Mouse (Mus musculus) ovary, postnatal 14 days (tissue): Measurements from ENCODE around the gene Acap2.

Experiments
- DNase-seq: peaks from one replicate; pipeline ENCODE4 v3.0.0; 2022; ENCODE audit warnings: low spot score

Gene Acap2

DNA sequence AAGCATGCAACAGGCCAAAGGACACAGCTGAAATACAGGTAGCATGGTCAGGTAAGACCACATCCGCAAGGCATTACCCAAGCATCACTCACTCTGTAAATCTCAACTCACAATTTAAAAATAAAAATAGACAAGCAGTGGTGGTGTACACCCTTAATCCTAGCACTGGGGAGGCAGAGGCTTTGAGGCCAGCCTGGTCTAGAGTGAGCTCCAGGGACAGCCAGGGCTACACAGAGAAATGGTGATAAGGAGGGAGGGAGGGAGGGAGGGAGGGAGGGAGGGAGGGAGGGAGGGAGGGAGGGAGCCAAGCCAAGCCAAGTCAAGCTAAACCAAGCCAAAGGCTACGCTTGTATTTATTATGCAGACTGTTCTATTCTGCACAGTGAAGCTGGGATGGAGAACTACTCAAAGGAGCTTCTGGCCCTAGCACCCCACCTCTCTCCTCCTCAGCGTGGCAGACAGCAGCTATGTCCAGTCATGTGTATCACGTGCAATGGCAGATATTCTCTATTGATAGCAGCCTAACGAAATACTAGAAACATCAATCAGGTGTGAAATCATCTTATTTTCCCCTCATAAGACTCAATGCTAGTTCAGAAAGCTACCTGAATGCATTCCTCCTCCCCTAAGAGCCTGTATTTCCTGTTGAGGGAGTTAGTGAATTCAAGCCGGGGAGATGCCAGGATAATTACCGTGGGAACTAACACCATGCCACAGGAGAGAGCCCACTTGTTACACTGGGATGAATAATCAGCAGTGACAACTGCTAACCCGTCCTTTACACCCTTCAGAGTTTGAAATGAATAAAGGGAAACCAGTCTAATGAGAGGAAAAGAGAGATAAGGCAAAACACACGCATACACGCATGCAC is 33.8 kb downstream of the Acap2 start:
- DNase-seq = no peak

DNA sequence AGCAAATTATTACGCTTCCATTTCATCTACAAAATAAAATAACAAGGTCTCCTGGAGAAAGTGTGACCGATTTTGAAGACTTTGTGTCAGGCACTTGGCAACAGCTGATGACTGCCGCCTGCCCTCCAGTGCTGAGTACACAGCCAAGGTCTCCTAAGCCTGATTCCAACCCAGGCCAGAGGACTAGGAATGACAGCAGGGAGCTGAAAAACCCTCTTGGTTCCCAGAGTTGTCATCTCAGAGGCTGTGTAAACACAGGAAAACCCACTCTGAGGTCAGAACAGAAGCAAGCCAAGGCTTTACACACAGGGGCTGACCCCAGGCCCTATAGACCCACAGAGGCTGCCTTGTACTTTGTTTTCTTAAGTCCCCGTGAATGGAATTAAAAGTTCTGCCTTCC is 35.1 kb downstream of the Acap2 start:
- no peak for DNase-seq

DNA sequence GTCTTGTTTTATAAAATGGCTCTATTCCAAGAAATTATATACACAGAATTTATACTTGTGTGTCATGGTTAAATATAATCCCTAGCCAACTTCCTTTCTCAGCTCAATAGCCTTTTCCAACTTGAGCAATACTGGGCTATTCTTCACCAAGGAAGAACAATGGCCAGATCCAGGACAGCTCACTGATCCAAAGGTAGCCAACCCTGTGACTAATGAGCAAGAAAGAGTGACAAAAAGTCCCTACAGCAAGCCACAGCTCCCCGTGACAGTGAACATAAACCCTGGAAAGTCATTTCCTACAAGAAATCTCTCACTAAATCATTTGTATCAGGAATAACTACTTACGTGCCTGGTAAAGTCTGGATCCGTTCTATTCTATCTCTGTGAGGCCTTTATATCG is 35.6 kb downstream of the Acap2 start:
- DNase-seq = no peak

DNA sequence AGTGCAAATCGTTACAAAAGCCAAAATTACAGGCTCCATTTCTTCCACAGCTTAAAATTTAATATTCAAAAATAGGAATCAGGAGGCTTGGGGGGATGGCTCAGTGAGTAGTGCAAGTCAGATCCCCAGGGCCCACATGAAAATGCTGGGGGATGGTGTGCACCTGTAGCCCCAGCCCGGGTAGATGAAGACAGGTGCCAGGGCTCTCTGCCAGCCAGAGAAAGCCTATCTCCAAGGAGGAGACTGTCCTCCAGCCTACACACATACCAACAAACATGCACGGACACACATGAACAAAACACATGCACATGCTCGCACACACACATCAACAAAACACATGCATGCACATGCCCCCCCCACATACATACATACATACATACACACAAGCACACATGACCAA is 36.9 kb downstream of the Acap2 start:
- no peak for DNase-seq

DNA sequence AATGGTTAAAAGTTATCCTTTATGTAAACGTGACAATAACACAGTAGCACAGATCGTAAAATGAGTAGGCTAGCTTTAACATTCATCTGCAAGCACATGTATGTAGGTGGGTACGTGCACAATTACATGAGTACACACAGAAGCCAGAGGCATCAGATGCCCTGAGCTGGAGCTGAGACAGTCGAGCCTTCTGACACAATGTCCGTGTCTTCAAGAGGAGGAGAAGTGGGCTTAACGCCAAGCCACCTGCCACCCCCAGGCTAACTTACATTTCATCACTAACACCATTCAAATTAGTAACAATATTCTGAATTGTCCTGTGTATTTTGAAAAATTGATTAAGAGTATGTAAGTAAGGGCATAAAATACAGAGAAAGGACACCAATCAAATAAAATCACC is 40.6 kb downstream of the Acap2 start:
- no peak for DNase-seq

DNA sequence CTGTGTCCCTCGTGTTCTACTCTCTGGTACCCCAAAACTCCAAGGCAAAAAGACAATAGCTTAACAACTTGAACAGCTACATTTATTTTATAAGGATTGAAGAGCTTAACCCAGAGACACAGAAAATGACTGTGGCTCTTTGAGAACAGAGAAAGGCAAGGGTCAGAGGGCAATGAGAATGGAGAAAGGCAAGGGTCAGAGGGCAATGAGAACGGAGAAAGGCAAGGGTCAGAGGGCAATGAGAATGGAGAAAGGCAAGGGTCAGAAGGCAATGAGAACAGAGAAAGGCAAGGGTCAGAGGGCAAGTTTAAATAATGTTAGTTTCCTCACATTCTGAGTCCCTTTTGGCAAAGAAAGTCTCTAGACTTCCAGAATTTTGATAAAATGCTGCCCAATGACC is 41.6 kb downstream of the Acap2 start:
- no peak for DNase-seq

DNA sequence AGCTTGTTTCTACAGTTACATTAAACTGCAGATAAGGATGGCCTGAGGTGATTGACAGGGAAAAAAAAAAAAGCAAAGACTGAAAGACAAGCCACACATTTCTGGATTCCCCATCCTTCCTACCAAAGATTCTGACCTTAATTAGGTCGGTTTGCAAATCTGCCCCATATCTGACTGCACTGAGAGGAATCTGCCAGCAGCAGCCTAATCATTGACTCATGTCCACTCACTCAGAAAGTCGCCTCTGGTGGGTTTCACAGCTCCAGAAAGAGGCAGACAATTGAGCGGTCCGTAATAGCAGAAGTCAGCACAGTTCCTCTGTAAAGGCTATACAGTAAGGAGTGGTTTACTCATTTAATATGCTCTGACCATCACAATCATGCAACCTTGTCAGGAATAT is 51.2 kb downstream of the Acap2 start:
- DNase-seq = no peak

DNA sequence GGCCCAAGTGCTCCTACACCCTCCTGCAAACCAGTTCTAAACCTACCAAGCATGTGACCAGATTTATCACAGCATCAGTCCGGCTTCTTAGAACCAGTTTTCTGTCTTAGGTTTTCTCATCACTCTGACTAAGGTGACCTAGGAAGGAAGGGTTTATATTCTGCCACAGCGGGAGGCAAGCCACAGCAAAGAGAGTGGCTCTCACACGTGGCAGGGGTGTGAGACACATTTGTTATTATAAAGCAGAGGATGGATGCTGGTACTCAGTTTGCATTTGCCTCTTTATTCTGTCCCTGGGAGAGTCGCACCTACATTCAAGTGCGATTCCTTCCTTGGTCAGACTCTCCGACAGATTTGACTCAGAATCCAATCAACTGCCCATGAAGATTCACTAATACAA is 52.2 kb downstream of the Acap2 start:
- no peak for DNase-seq

DNA sequence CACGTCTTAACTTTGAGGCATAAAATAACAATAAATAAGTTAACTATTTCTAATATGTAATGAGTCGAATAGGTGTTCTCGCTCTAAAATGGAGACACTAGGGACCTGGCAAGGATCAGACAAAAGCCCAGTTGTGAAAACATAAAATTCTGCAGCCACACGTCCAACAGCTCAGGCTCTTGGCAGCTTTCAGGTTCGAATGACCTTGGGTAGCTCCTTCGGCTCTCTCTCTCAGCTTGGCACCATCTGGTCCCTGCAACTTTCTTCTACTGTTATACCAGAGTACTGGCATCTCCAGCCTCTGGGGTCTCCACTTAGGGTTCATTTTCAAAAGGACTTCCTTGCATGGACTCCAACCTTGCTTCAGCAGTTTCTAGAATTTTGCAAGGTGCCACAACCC is 53.3 kb downstream of the Acap2 start:
- no peak for DNase-seq

DNA sequence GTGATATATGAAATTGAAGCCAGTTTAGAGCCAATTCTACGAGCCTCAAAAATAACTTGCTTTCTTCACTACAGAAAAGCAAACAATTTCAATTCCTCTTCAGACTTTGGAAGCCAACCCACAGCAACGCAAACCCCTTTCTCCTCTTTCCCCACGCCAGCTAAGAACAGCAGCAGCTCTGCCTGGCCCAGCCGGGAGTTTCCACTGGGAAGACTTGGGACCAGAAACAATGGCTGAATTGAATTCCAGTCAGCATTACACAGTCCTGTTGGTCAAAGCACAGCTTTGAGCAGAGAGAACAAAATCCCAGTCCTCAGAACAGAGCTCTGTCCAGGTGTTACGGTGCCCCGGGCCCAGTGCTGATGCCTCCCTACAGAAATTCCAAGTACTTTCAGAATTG is 59.1 kb downstream of the Acap2 start:
- DNase-seq = no peak

DNA sequence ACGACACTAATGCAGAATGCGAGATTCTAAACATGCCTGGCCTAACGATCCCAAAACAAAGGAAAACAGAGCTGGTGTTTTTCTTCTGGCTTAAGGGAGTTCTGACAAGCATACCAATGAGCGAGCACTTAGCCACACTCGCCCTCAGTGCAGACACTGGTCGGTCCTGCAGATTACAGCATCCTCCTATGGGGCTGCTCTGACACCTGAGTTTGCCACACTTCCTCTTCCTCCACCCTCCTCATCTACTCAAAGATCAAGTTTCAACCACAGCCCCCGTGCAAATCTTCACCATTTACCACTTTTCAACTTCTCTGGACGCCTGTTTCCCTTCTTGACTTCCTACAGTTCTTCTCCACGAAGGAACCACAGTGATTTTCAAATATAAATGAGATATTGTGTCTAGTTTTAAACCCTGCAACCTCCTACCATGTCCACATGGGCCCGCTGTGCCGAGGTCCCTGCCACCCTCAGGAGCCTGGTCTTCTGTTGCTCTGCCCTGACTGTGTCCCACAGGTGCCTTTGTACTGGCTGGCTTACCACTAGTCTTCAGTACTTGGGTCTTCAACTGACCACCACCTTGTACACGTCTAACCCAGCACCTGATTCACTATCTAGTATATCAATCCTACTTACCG is 64.3 kb downstream of the Acap2 start:
- DNase-seq = no peak

DNA sequence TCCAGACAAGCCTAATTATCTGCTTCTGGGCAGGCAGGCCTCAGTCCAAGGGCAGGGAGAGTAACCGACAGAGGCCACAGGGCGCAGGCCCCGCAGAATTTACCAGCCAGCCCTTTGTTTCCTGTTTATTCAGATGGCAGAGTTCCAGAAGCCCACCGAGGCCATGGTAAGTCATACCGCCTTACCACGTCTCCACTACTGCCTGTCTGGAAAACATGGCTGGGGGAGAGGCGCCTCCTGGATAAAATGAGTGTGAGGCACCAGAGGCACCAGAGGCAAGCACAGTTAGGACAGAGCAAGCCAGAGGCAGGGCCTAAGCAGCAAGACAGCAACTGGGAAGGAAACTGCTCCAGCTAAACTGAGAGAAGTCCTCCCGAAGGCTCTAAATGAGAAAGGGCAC is 65.5 kb downstream of the Acap2 start:
- no peak for DNase-seq

DNA sequence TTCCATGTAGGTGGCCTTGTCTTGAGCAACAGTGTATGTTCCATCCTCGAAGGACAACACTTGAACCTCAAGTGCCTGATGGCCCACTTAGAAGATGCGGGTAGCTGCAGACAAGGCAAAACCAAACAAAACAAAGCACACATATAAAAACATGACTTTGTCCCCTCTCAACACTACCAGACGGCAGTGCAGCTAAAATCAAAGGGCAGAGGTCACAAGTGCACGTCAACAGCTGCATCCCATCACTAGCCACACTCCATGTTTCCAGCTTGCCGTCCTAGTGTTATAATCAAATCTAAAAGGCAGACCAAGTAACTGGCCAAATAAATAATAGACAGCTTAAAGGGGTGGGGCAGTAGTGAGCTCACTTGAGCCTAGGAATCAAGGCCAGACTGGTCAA is 69.5 kb downstream of the Acap2 start:
- DNase-seq = no peak

DNA sequence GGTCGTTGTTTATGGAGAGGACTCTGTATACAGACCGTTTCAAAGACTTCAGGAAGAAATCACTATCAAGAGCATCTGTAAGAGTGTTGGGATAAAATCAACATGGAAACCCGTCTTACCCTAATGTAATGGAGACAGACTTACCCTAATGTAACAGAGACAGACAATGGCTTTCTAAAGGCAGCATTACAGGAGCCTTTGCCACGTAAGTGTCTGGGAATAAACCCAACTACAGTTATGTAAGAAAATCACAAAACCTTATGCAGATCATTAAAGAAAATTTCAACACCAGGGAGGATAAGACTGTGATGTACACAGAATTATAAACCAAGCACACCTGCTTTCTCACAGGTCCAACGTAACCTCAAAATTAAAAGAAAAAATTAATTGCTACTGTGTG is 72.9 kb downstream of the Acap2 start:
- no peak for DNase-seq

DNA sequence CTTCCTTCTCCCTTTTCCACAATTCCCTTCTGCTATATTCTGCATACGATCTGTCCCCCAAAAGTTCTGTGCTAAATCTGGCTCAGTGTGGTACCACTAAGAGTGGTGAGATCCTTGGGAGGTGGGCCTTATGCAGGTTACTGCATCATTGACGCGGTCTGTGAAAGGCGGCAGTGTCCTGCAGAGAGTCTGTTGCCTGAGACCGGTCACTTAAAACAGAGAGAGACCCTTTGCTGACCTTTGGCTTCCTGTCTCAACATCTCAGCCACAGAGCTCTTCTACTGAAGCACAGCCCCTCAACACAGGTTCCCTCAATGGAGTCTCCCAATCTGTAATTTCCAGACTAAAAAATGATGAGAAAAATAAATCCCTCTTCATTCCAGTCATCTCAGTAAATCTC is 76.1 kb downstream of the Acap2 start:
- DNase-seq = no peak

DNA sequence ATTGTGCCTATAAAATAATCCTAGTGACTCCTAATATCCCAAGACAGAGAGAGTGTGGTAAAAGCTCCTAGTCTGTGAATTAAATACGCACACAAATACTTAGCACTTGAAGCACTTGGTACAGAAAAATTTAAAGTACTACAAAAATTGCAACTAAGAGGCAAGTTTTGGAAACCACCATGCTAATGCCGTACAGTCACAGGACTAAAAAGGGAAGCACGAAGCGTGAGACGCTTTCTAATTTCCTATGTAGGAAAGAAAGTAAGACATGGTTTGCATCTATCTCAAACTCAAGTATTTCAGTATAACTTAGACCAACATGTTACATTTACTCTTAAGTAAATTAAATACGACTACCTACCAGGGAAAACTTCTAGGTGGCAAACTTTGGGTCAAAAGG is 79.4 kb downstream of the Acap2 start:
- DNase-seq = no peak

DNA sequence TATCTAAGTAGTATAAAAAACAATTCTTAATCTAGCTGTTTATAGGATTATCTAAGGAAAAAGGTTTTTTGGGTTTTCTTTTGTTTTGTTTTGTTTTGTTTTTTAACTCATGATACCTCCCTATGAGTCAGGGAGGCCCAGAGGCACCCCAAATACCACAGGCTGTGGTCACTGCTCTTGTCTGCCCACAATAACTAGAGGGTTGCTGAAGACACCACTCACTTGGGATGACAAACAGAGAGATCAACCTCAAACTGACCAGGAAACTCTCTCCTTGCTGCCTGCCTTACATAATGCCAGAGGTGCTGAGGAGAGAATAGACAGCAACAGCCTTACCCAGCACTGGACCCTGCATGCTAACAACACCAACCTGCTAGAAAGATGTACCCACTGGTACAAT is 87.4 kb downstream of the Acap2 start:
- DNase-seq = no peak

DNA sequence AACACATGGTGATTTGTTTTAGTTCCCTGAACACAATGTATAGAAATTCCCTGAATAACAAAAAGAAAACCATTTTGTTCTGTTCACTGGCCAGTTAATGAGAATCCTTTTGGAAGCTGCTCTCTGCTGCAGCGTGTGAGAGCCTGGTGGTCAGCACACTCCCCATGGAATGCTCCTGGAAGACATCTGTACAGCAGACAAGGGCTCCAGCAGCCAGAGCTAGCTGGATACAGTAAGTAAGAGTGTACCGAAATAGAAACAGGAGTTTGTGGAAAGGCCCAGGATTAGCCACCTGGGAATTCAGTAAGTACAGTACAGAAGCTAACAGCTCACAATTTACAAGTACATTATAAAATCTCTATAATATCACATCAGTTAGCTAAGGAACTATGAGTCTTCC is 99.7 kb downstream of the Acap2 start:
- no peak for DNase-seq

DNA sequence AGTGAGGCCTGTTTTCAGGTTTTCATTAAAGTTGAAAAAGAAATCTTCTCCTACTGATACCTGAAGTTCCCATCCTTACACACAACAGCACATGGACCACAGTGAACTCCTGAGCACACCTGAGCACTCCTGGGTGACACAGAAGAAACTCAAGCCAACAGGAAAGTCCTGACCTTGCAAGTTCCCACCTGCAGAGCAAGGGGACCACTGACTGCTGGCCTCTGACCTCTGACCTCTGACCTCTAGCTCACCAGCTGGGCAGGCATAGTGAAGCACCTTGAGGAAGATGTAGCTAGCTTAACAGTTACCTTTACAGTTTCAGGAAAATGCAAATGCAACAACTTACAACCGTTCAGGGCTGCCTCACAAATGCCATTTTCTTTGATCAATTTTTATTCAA is 101.1 kb downstream of the Acap2 start:
- no peak for DNase-seq

DNA sequence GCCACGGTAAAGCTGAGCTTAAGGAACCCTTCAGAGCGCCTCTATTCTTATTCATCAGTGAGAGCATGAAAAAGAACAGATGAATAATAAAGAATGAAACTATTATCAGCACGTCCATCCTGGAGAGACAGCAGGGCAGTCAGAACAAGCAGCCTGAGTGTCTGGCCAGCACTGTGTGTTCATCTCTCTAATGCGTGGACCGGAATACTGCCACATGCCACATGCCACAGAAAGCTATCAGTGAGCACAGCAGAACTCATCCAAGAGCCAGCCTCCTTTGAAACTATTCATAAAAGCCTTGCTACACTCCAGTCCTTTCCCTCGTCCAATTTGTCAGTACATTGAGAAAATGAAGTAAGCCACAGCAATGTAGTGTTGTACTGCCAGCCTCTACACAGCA is 107.0 kb downstream of the Acap2 start:
- no peak for DNase-seq

DNA sequence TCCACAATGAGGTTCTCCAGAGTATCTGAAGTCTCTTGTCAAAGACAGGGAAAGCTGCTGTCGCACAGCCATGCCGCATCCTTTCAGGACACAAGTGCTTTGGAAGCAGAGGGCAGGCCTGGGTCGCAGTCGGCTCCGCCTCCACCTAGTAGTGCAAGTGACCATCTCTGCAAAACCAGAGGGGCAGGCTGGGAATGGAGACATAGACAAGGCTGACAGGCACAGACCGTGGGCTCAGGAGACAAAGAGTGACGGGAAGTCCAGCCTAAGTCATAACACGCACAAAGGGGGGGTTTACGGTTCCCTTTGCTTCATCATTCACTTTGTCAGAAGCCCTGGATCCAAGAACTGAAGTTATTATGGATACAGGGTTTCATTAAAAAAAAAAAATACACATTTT is 107.9 kb downstream of the Acap2 start:
- DNase-seq = no peak

DNA sequence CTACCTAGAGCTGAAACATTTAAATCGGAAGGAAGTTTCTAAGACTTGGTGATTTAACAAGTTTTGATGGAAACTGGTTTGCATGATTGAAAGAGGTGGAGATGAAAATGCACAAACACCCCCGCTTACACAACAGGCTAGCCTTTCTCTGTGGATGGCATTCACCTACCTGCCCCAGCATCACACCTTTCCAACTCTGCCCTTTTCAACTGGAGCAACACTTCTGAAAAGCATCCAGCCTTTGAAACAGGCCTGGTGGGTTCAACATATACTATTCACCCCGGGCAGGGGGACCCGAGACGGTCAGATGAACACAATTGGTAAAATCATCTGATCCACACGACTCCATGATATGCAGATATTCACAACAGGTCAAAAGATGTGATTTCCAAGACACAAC is 119.2 kb downstream of the Acap2 start:
- no peak for DNase-seq

DNA sequence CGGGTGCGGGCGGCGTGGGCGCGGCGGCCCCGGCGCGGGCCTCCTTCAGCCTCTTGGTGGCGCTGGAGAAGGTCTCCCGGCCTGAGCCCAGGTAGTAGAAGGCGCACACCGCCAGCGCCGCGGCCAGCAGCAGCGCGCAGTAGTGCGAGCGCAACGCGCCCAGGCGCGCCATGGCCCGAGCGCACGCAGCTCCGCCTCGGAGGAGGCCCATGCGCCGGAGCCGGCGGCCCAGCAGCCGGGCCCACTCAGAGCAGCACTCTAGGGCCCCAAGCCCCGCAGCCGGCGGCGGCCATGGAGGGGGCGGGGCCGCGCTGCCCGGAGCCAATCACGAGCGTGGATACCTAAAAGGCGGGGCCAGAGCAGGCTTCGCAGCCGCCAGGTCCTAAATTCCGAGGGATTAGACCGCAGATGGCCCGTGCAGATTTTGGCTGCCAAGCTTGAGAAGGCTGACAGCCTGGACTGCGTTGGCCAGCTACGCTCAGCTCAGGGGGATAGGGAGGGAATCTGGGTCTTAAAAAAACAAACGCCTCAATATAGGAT is 119.8 kb downstream of the Acap2 start, which contains the start of gene Xxylt1:
Xxylt1 (minus strand) TSS at position 308 of the 540 bp plus-strand sequence.
- peak; percentile 91 for DNase-seq
